Mouse (Mus musculus) heart, embryonic 14.5 days (tissue): ENCODE results near the gene Dcaf8. TPM values are rescaled to one million over a fixed set of nuclear protein-coding genes. Genes with fewer than 3 reads are reported as not detected.

ENCODE experiments used
- ATAC-seq: fragments of 200-750 bp; cut with Nextera tagmentation; 2 replicates; pipeline ENCODE4 v1.8.0; 2017; ENCODE audit warnings: low read depth, moderate TSS enrichment; ENCODE audit not compliant: insufficient number of reproducible peaks, insufficient read depth, low FRiP score
- H3K27ac ChIP-seq, 2 experiments: fragments of 200-500 bp in 1 of 2; fragments of 300-500 bp in 1 of 2; sonication (generic) in 1 of 2; replicated peaks in 1 of 2; 2 replicates each; pipeline ENCODE4 v1.5.1; 2012 to 2014; ENCODE audit warnings: low read depth in 2 of 2, low read length in 2 of 2, control low read depth in 1 of 2, mild to moderate bottlenecking in 1 of 2, mixed read lengths in 1 of 2; ENCODE audit not compliant: control insufficient read depth in 1 of 2, insufficient read depth in 1 of 2
- H3K27me3 ChIP-seq: fragments of 300-500 bp; sonication (generic); 2 replicates; pipeline ENCODE4 v1.6.1; 2014; ENCODE audit warnings: mild to moderate bottlenecking, low read length, control low read depth; ENCODE audit not compliant: control insufficient read depth, insufficient read depth
- H3K36me3 ChIP-seq: fragments of 300-500 bp; sonication (generic); 2 replicates; pipeline ENCODE4 v1.6.1; 2014; ENCODE audit warnings: mild to moderate bottlenecking, control low read depth, low read length, mixed read lengths; ENCODE audit not compliant: control insufficient read depth, insufficient read depth
- H3K4me1 ChIP-seq, 2 experiments: fragments of 200-500 bp in 1 of 2; fragments of 300-500 bp in 1 of 2; sonication (generic) in 1 of 2; 2 replicates each; pipeline ENCODE4 v1.6.1; 2012 to 2014; ENCODE audit warnings: low read length in 2 of 2, control low read depth in 1 of 2, mixed read lengths in 1 of 2; ENCODE audit not compliant: control insufficient read depth in 2 of 2, insufficient read depth in 2 of 2
- H3K4me2 ChIP-seq: fragments of 300-500 bp; sonication (generic); 2 replicates; pipeline ENCODE4 v1.6.1; 2014; ENCODE audit warnings: mild to moderate bottlenecking, low read length
- H3K4me3 ChIP-seq, 2 experiments: fragments of 200-500 bp in 1 of 2; fragments of 300-500 bp in 1 of 2; sonication (generic) in 1 of 2; 2 replicates each; pipeline ENCODE4 v1.5.1; 2012 to 2014; ENCODE audit warnings: low read length in 2 of 2, mild to moderate bottlenecking in 2 of 2, control low read depth in 1 of 2, low read depth in 1 of 2, moderate library complexity in 1 of 2; ENCODE audit not compliant: control insufficient read depth in 1 of 2, insufficient read depth in 1 of 2
- H3K9ac ChIP-seq: fragments of 300-500 bp; sonication (generic); 2 replicates; pipeline ENCODE4 v1.6.1; 2014; ENCODE audit warnings: mild to moderate bottlenecking, low read length
- H3K9me3 ChIP-seq: fragments of 300-500 bp; sonication (generic); 2 replicates; pipeline ENCODE4 v1.6.1; 2016; ENCODE audit warnings: low read length, control low read depth; ENCODE audit not compliant: control insufficient read depth
- WGBS: fragments of 180-500 bp; shearing (Covaris S2); extraction: QIAGEN DNeasy Blood & Tissue Kit; methylation state at CpG from one replicate; pipeline ENCODE4 v1.1.7; 2014; 5-methylcytosine and 5-hydroxymethylcytosine counted together
- polyA plus RNA-seq: library from polyadenylated mRNA; unstranded; fragments of >200 nt; fragmentation: Nextera tagmentation; extraction: Ambion mirVana; gene quantifications from 2 replicates; pipeline ENCODE4 v1.2.1, GENCODE M21; 2014

The Dcaf8 gene
- polyA plus RNA-seq, 1 experiment from 2014 or later: 104 TPM

GRCm38 (mm10) chr1:172197146-172197545 lies 49.3 kb downstream of the Dcaf8 start:
- no peak overlapping the region for H3K4me3 ChIP-seq
- H3K27me3 ChIP-seq: no peaks in the 10 kb centered on the region
- ATAC-seq: no peak
- no peak overlapping the region for H3K9ac ChIP-seq
- no peak overlapping the region for H3K27ac ChIP-seq
- H3K4me2 ChIP-seq: no peak overlapping the region
- H3K4me1 ChIP-seq: peaks cover 11 to 17% of the 10 kb centered on the region in 2 experiments
- peaks cover 92% of the 10 kb centered on the region for H3K36me3 ChIP-seq
- 90% methylated on average over 3 of the region's 3 CpGs for WGBS
- no peaks in the 10 kb centered on the region for H3K9me3 ChIP-seq

- H3K27me3 ChIP-seq: no peaks in the 10 kb centered on the region
- WGBS: 71% methylated on average over 5 of the region's 5 CpGs
Observed at GRCm38 (mm10) chr1:172197851-172198250, 50.0 kb downstream of the Dcaf8 start.

GRCm38 (mm10) chr1:172198316-172198715 lies 50.4 kb downstream of the Dcaf8 start:
- ATAC-seq: no peak
- H3K4me1 ChIP-seq: peaks cover 23 to 29% of the 10 kb centered on the region in 2 experiments
- H3K4me3 ChIP-seq: no peak overlapping the region
- H3K27ac ChIP-seq: no peak overlapping the region
- 85% methylated on average over 8 of the region's 8 CpGs for WGBS
- H3K9ac ChIP-seq: no peak overlapping the region
- H3K4me2 ChIP-seq: no peak overlapping the region
- H3K9me3 ChIP-seq: no peaks in the 10 kb centered on the region
- peaks cover 84% of the 10 kb centered on the region for H3K36me3 ChIP-seq
- H3K27me3 ChIP-seq: no peaks in the 10 kb centered on the region

More at GRCm38 (mm10) chr1:172197851-172198250, 50.0 kb downstream of the Dcaf8 start:
- no peak for ATAC-seq
- Histone ChIP-seq H3K9ac (no peak overlapping the region), H3K4me1 (peaks cover 18 to 24% of the 10 kb centered on the region in 2 experiments), H3K4me2 (no peak overlapping the region), H3K4me3 (no peak overlapping the region), H3K9me3 (no peaks in the 10 kb centered on the region), H3K27ac (no peak overlapping the region), H3K36me3 (peaks cover 85% of the 10 kb centered on the region)

- no peak for ATAC-seq
- H3K4me1 ChIP-seq: peaks cover 29 to 36% of the 10 kb centered on the region in 2 experiments
- H3K4me3 ChIP-seq: no peak overlapping the region
- H3K9me3 ChIP-seq: no peaks in the 10 kb centered on the region
- H3K4me2 ChIP-seq: no peak overlapping the region
- peaks cover 79% of the 10 kb centered on the region for H3K36me3 ChIP-seq
- no peaks in the 10 kb centered on the region for H3K27me3 ChIP-seq
- no peak overlapping the region for H3K27ac ChIP-seq
- 85% methylated on average over 4 of the region's 4 CpGs for WGBS
- no peak overlapping the region for H3K9ac ChIP-seq
Observed at GRCm38 (mm10) chr1:172198996-172199395, 51.1 kb downstream of the Dcaf8 start.

- Histone ChIP-seq H3K4me3 (no peak overlapping the region), H3K27me3 (no peaks in the 10 kb centered on the region), H3K4me2 (no peak overlapping the region), H3K36me3 (peaks cover 69% of the 10 kb centered on the region), H3K27ac (0 out of 4 replicates have a peak overlapping the region, but pooled peaks of 1 of the 2 experiments have one; percentile 14), H3K9me3 (no peaks in the 10 kb centered on the region), H3K9ac (no peak overlapping the region), H3K4me1 (peaks cover 36 to 47% of the 10 kb centered on the region in 2 experiments)
- WGBS: 77% methylated on average over 5 of the region's 5 CpGs
- ATAC-seq: no peak
Observed at GRCm38 (mm10) chr1:172200161-172200560, 52.3 kb downstream of the Dcaf8 start.

- peaks cover 61% of the 10 kb centered on the region for H3K36me3 ChIP-seq
- H3K9me3 ChIP-seq: no peaks in the 10 kb centered on the region
- peak overlapping the region; percentile 49 to 92 for H3K27ac ChIP-seq
- WGBS: 40% methylated on average over 7 of the region's 7 CpGs
- no peaks in the 10 kb centered on the region for H3K27me3 ChIP-seq
- no peak overlapping the region for H3K4me3 ChIP-seq
- peak overlapping the region; percentile 12; the same call in 1 of the 2 replicates for H3K4me2 ChIP-seq
- ATAC-seq: peak; percentile 20; the same call in 1 of the 2 replicates
- no peak overlapping the region for H3K9ac ChIP-seq
- peaks cover 42 to 55% of the 10 kb centered on the region in 2 experiments for H3K4me1 ChIP-seq
Observed at GRCm38 (mm10) chr1:172200871-172201447, 53.1 kb downstream of the Dcaf8 start.

GRCm38 (mm10) chr1:172201967-172202880 lies 54.3 kb downstream of the Dcaf8 start:
- H3K27ac ChIP-seq: peak overlapping the region; percentile 68 to 92
- H3K36me3 ChIP-seq: peaks cover 49% of the 10 kb centered on the region
- peaks cover 47 to 64% of the 10 kb centered on the region in 2 experiments for H3K4me1 ChIP-seq
- H3K27me3 ChIP-seq: no peaks in the 10 kb centered on the region
- H3K9me3 ChIP-seq: no peaks in the 10 kb centered on the region
- H3K4me2 ChIP-seq: peak overlapping the region; percentile 72
- 12% methylated on average over 14 of the region's 14 CpGs for WGBS
- H3K9ac ChIP-seq: peak overlapping the region; percentile 57
- peak overlapping the region in 1 of 2 experiments; percentile 11; a peak in 1 of 4 replicates for H3K4me3 ChIP-seq
- ATAC-seq: no peak
